Mouse (Mus musculus): Measurements from ENCODE around the gene Pcca. TPM values are rescaled to one million over a fixed set of nuclear protein-coding genes. Genes with fewer than 3 reads are reported as not detected.
A peak's percentile ranks its signal among the peaks of the same experiment; 100 is the strongest.

Gene Pcca
- total and polyA plus RNA-seq, 2 experiments = 26.3 to 54.1 TPM

DNA sequence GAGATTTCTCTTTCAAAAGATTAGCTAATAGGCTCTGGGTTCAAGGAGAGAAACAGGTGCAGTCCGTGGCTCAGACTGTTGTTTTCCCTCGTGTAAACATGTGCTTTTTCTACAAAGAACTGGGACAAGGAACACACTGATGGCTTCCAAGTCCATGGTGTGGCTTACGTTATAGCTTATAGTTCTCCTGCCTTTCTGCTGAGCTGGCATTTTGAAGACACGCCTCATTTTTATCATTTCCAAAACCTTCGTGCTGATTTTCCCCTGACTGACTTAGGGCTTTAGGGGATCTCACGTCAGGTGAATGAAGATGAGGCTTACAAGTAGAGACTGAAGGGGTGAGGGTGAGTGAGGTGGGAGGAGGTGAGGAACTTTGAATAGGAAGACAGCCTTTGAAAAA lies 338.5 kb downstream of the Pcca start:
- WGBS = 47% methylated on average over 6 of the region's 6 CpGs
- Histone ChIP-seq H3K4me3 (ENCODE audit: insufficient read depth, low read depth, low read length) (no peak overlapping the region), H3K27me3 (ENCODE audit: control insufficient read depth, insufficient read depth, low read length) (no peaks in the 10 kb centered on the region), H3K36me3 (ENCODE audit: control insufficient read depth, insufficient read depth, low read length) (no peaks in the 10 kb centered on the region), H3K4me1 (ENCODE audit: control insufficient read depth, insufficient read depth, low read length) (peaks cover 8% of the 10 kb centered on the region), H3K79me2 (ENCODE audit: control insufficient read depth, insufficient read depth, low read length) (no peaks in the 10 kb centered on the region), H3K9ac (ENCODE audit: low read depth, low read length) (no peak overlapping the region), H3K27ac (replicated peaks; ENCODE audit: insufficient read depth, low read depth, low read length) (no peak overlapping the region)
- TF ChIP-seq POLR2A (IDR thresholded peaks at IDR 0.05; ENCODE audit: extremely low read depth, insufficient read depth, low read length) = no peak
- no peak for TF ChIP-seq CTCF (IDR thresholded peaks at IDR 0.05; ENCODE audit: low read depth, low read length)
- DNase-seq (ENCODE audit: extremely low read depth, low read depth, low spot score) = peak; percentile 24

DNA sequence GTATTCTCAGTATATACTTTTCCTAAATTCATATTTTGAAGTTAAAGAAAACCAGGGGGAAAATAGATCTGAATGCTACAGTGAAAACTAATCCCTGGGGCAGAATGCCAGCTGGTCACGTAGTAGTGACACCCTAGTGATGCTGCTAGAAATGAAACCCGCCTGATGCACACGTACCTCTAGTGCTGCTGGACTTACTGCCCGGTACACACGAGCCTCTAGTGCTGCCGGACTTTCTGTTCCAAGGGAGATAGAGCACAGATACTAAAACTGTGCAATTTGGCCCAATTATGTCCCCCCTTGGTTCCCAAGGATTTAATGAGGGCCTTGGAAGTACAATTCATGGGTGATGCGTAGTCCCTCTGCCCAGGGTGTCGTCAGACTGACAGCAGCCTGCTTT lies 340.9 kb downstream of the Pcca start:
- H3K27ac ChIP-seq (replicated peaks; ENCODE audit: insufficient read depth, low read depth, low read length) = no peak overlapping the region
- TF ChIP-seq POLR2A (IDR thresholded peaks at IDR 0.05; ENCODE audit: extremely low read depth, insufficient read depth, low read length) = no peak
- no peak for TF ChIP-seq CTCF (IDR thresholded peaks at IDR 0.05; ENCODE audit: low read depth, low read length)
- no peaks in the 10 kb centered on the region for H3K27me3 ChIP-seq (ENCODE audit: control insufficient read depth, insufficient read depth, low read length)
- no peak overlapping the region for H3K9ac ChIP-seq (ENCODE audit: low read depth, low read length)
- H3K79me2 ChIP-seq (ENCODE audit: control insufficient read depth, insufficient read depth, low read length) = no peaks in the 10 kb centered on the region
- H3K4me1 ChIP-seq (ENCODE audit: control insufficient read depth, insufficient read depth, low read length) = peaks cover 15% of the 10 kb centered on the region
- no peak overlapping the region for H3K4me3 ChIP-seq (ENCODE audit: insufficient read depth, low read depth, low read length)
- H3K36me3 ChIP-seq (ENCODE audit: control insufficient read depth, insufficient read depth, low read length) = no peaks in the 10 kb centered on the region
- no peak for DNase-seq (ENCODE audit: extremely low read depth, low read depth, low spot score)
- WGBS = 85% methylated on average over 8 of the region's 8 CpGs

DNA sequence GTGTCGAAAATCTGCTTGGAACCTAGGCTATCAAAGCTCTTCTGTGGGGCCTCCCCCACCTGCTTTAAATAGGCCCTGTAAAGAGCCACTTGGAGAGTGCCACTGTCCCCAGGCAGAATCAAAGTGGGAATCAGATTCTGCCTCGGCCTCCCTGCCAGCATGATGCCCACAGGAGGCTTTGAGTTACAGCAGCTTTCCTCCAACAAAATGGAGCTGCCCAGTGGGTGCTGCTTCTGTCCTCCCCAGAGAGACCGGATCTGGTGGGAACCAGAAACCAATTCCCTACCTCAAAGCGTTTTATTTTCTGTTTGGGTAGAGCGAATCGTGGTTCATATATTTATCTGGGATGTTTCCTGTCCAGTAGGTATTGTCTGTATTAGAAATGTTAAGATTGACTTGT lies 341.5 kb downstream of the Pcca start:
- H3K4me3 ChIP-seq (ENCODE audit: insufficient read depth, low read depth, low read length) = no peak overlapping the region
- DNase-seq (ENCODE audit: extremely low read depth, low read depth, low spot score) = no peak
- H3K4me1 ChIP-seq (ENCODE audit: control insufficient read depth, insufficient read depth, low read length) = peaks cover 15% of the 10 kb centered on the region
- H3K79me2 ChIP-seq (ENCODE audit: control insufficient read depth, insufficient read depth, low read length) = no peaks in the 10 kb centered on the region
- H3K9ac ChIP-seq (ENCODE audit: low read depth, low read length) = no peak overlapping the region
- 81% methylated on average over 6 of the region's 6 CpGs for WGBS
- no peaks in the 10 kb centered on the region for H3K27me3 ChIP-seq (ENCODE audit: control insufficient read depth, insufficient read depth, low read length)
- TF ChIP-seq POLR2A (IDR thresholded peaks at IDR 0.05; ENCODE audit: extremely low read depth, insufficient read depth, low read length) (no peak), CTCF (IDR thresholded peaks at IDR 0.05; ENCODE audit: low read depth, low read length) (no peak)
- H3K27ac ChIP-seq (replicated peaks; ENCODE audit: insufficient read depth, low read depth, low read length) = no peak overlapping the region
- no peaks in the 10 kb centered on the region for H3K36me3 ChIP-seq (ENCODE audit: control insufficient read depth, insufficient read depth, low read length)

- peak; percentile 100 for TF ChIP-seq CTCF (IDR thresholded peaks at IDR 0.05; ENCODE audit: low read depth, low read length)
- no peak for TF ChIP-seq POLR2A (IDR thresholded peaks at IDR 0.05; ENCODE audit: extremely low read depth, insufficient read depth, low read length)
- Histone ChIP-seq H3K4me1 (ENCODE audit: control insufficient read depth, insufficient read depth, low read length) (peaks cover 15% of the 10 kb centered on the region), H3K27me3 (ENCODE audit: control insufficient read depth, insufficient read depth, low read length) (no peaks in the 10 kb centered on the region), H3K4me3 (ENCODE audit: insufficient read depth, low read depth, low read length) (no peak overlapping the region; the same call in 1 of the 2 replicates), H3K36me3 (ENCODE audit: control insufficient read depth, insufficient read depth, low read length) (no peaks in the 10 kb centered on the region), H3K79me2 (ENCODE audit: control insufficient read depth, insufficient read depth, low read length) (no peaks in the 10 kb centered on the region), H3K9ac (ENCODE audit: low read depth, low read length) (no peak overlapping the region), H3K27ac (replicated peaks; ENCODE audit: insufficient read depth, low read depth, low read length) (0 out of 2 replicates have a peak overlapping the region, but pooled peaks have one; percentile 57)
- DNase-seq (ENCODE audit: extremely low read depth, low read depth, low spot score) = peak; percentile 65
- WGBS = 1% methylated on average over 6 of the region's 6 CpGs
Observed at GRCm38 (mm10) chr14:122876163-122876562, 342.0 kb downstream of the Pcca start.

GRCm38 (mm10) chr14:122876723-122877122 lies 342.6 kb downstream of the Pcca start:
- TF ChIP-seq CTCF (IDR thresholded peaks at IDR 0.05; ENCODE audit: low read depth, low read length) = no peak
- H3K36me3 ChIP-seq (ENCODE audit: control insufficient read depth, insufficient read depth, low read length) = no peaks in the 10 kb centered on the region
- H3K9ac ChIP-seq (ENCODE audit: low read depth, low read length) = peak overlapping the region; percentile 2; the same call in 1 of the 2 replicates
- WGBS = 33% methylated on average over 7 of the region's 7 CpGs
- no peaks in the 10 kb centered on the region for H3K27me3 ChIP-seq (ENCODE audit: control insufficient read depth, insufficient read depth, low read length)
- peak overlapping the region; percentile 52 for H3K27ac ChIP-seq (replicated peaks; ENCODE audit: insufficient read depth, low read depth, low read length)
- peak; percentile 86 for DNase-seq (ENCODE audit: extremely low read depth, low read depth, low spot score)
- H3K4me3 ChIP-seq (ENCODE audit: insufficient read depth, low read depth, low read length) = no peak overlapping the region
- peaks cover 15% of the 10 kb centered on the region for H3K4me1 ChIP-seq (ENCODE audit: control insufficient read depth, insufficient read depth, low read length)
- H3K79me2 ChIP-seq (ENCODE audit: control insufficient read depth, insufficient read depth, low read length) = no peaks in the 10 kb centered on the region

GRCm38 (mm10) chr14:122877787-122878186 lies 343.7 kb downstream of the Pcca start:
- H3K27ac ChIP-seq (replicated peaks; ENCODE audit: insufficient read depth, low read depth, low read length) = peak overlapping the region; percentile 16; the same call in 1 of the 2 replicates
- no peak overlapping the region for H3K4me3 ChIP-seq (ENCODE audit: insufficient read depth, low read depth, low read length)
- H3K9ac ChIP-seq (ENCODE audit: low read depth, low read length) = no peak overlapping the region
- peaks cover 11% of the 10 kb centered on the region for H3K4me1 ChIP-seq (ENCODE audit: control insufficient read depth, insufficient read depth, low read length)
- 78% methylated on average over 3 of the region's 3 CpGs for WGBS
- no peaks in the 10 kb centered on the region for H3K27me3 ChIP-seq (ENCODE audit: control insufficient read depth, insufficient read depth, low read length)
- no peak for TF ChIP-seq POLR2A (IDR thresholded peaks at IDR 0.05; ENCODE audit: extremely low read depth, insufficient read depth, low read length)
- TF ChIP-seq CTCF (IDR thresholded peaks at IDR 0.05; ENCODE audit: low read depth, low read length) = no peak
- H3K36me3 ChIP-seq (ENCODE audit: control insufficient read depth, insufficient read depth, low read length) = peaks cover 4% of the 10 kb centered on the region; the same call in 1 of the 2 replicates
- H3K79me2 ChIP-seq (ENCODE audit: control insufficient read depth, insufficient read depth, low read length) = no peaks in the 10 kb centered on the region
- DNase-seq (ENCODE audit: extremely low read depth, low read depth, low spot score) = no peak
